Mouse (Mus musculus) heart, embryonic 12.5 days (tissue): ENCODE measurements at regions not wholly inside any gene's neighbourhood (a gene's known extent, or its start where the extent isn't known, plus 50 kb on each side); places are given as distances from the start of the nearest gene placed in this dataset.
"Not testable (repeated sequence)": the region's sequence is repeated elsewhere in the genome, so short reads cannot be mapped to it uniquely, and the experiment has no call there.

ENCODE experiments used
- ATAC-seq: fragments of 200-750 bp; cut with Nextera tagmentation; 2 replicates; pipeline ENCODE4 v1.8.0; 2017; ENCODE audit warnings: moderate TSS enrichment, moderate library complexity; ENCODE audit not compliant: insufficient number of reproducible peaks, low FRiP score
- H3K27ac ChIP-seq: fragments of 300-500 bp; sonication (generic); 2 replicates; pipeline ENCODE4 v1.5.1; 2016; ENCODE audit warnings: mild to moderate bottlenecking, moderate library complexity; ENCODE audit not compliant: poor library complexity, severe bottlenecking
- H3K27me3 ChIP-seq: fragments of 300-500 bp; sonication (generic); replicated peaks from 2 replicates; pipeline ENCODE4 v1.6.1; 2016; ENCODE audit warnings: mild to moderate bottlenecking, moderate library complexity
- H3K36me3 ChIP-seq: fragments of 300-500 bp; sonication (generic); 2 replicates; pipeline ENCODE4 v1.6.1; 2016; ENCODE audit warnings: mild to moderate bottlenecking, moderate library complexity
- H3K4me1 ChIP-seq: fragments of 300-500 bp; sonication (generic); replicated peaks from 2 replicates; pipeline ENCODE4 v1.6.1; 2016; ENCODE audit warnings: mild to moderate bottlenecking
- H3K4me2 ChIP-seq: fragments of 300-500 bp; sonication (generic); 2 replicates; pipeline ENCODE4 v1.6.1; 2016; ENCODE audit warnings: mild to moderate bottlenecking, moderate library complexity
- H3K4me3 ChIP-seq: fragments of 300-500 bp; sonication (generic); 2 replicates; pipeline ENCODE4 v1.5.1; 2016; ENCODE audit warnings: mild to moderate bottlenecking
- H3K9ac ChIP-seq: fragments of 300-500 bp; sonication (generic); 2 replicates; pipeline ENCODE4 v1.6.1; 2016; ENCODE audit warnings: mild to moderate bottlenecking, moderate library complexity
- H3K9me3 ChIP-seq: fragments of 300-500 bp; sonication (generic); replicated peaks from 2 replicates; pipeline ENCODE4 v1.6.1; 2016; ENCODE audit warnings: mild to moderate bottlenecking, moderate library complexity
- WGBS: fragments of 180-500 bp; shearing (Covaris S2); methylation state at CpG from one replicate; pipeline ENCODE4 v1.1.7; 2016; 5-methylcytosine and 5-hydroxymethylcytosine counted together

GRCm38 (mm10) chr8:57383746-57384320 is 63.0 kb downstream of the Hand2 start:
- H3K27ac ChIP-seq, result no peak overlapping the region
- no peaks in the 10 kb centered on the region for H3K27me3 ChIP-seq
- no peaks in the 10 kb centered on the region for H3K4me1 ChIP-seq
- H3K9me3 ChIP-seq, result no peaks in the 10 kb centered on the region
- H3K4me2 ChIP-seq, result no peak overlapping the region
- WGBS, result 67% methylated on average over 9 of the region's 9 CpGs
- ATAC-seq, result no peak
- H3K36me3 ChIP-seq, result no peaks in the 10 kb centered on the region
- no peak overlapping the region for H3K9ac ChIP-seq
- no peak overlapping the region for H3K4me3 ChIP-seq

- no peak overlapping the region for H3K9ac ChIP-seq
- H3K36me3 ChIP-seq, result no peaks in the 10 kb centered on the region
- no peak overlapping the region for H3K4me2 ChIP-seq
- no peaks in the 10 kb centered on the region for H3K4me1 ChIP-seq
- H3K27me3 ChIP-seq, result no peaks in the 10 kb centered on the region
- ATAC-seq, result no peak
- peaks cover 6% of the 10 kb centered on the region; the same call in 1 of the 2 replicates for H3K9me3 ChIP-seq
- H3K4me3 ChIP-seq, result no peak overlapping the region
- 82% methylated on average over 5 of the region's 5 CpGs for WGBS
- no peak overlapping the region for H3K27ac ChIP-seq
Measured at GRCm38 (mm10) chr8:57387627-57388026, 66.8 kb downstream of the Hand2 start.

GRCm38 (mm10) chr8:57388579-57388978 is 67.1 kb upstream of the Scrg1 start:
- Histone ChIP-seq H3K36me3 (no peaks in the 10 kb centered on the region), H3K27ac (no peak overlapping the region), H3K4me3 (no peak overlapping the region), H3K4me2 (no peak overlapping the region), H3K4me1 (no peaks in the 10 kb centered on the region), H3K27me3 (no peaks in the 10 kb centered on the region), H3K9ac (no peak overlapping the region), H3K9me3 (peaks cover 6% of the 10 kb centered on the region; the same call in 1 of the 2 replicates)
- WGBS, result 74% methylated on average over 4 of the region's 4 CpGs
- ATAC-seq, result no peak

GRCm38 (mm10) chr8:57397999-57398635 is 57.6 kb upstream of the Scrg1 start:
- ATAC-seq, result no peak
- peak overlapping the region; percentile 71 for H3K27ac ChIP-seq

GRCm38 (mm10) chr8:57400171-57400570 is 55.6 kb upstream of the Scrg1 start:
- H3K9me3 ChIP-seq, H3K27me3 ChIP-seq, H3K9ac ChIP-seq, H3K36me3 ChIP-seq, H3K4me3 ChIP-seq, H3K4me2 ChIP-seq, ATAC-seq: not testable (repeated sequence)
- H3K27ac ChIP-seq, result peak overlapping the region; percentile 95
- H3K4me1 ChIP-seq, result peaks cover 51% of the 10 kb centered on the region

More at GRCm38 (mm10) chr8:57397999-57398635, 57.6 kb upstream of the Scrg1 start:
- H3K36me3 ChIP-seq, result no peaks in the 10 kb centered on the region
- H3K4me1 ChIP-seq, result peaks cover 50% of the 10 kb centered on the region
- no peak overlapping the region for H3K4me3 ChIP-seq
- H3K27me3 ChIP-seq, result no peaks in the 10 kb centered on the region
- no peak overlapping the region for H3K9ac ChIP-seq
- no peaks in the 10 kb centered on the region for H3K9me3 ChIP-seq
- no peak overlapping the region for H3K4me2 ChIP-seq
- WGBS, result 40% methylated on average over 3 of the region's 3 CpGs

- Histone ChIP-seq H3K27ac (peak overlapping the region; percentile 95), H3K4me2 (peak overlapping the region; percentile 39), H3K4me3 (no peak overlapping the region), H3K9me3 (no peaks in the 10 kb centered on the region), H3K4me1 (peaks cover 51% of the 10 kb centered on the region), H3K9ac (no peak overlapping the region), H3K27me3 (no peaks in the 10 kb centered on the region), H3K36me3 (no peaks in the 10 kb centered on the region)
- ATAC-seq, result peak; percentile 69
- WGBS, result 30% methylated on average over 12 of the region's 12 CpGs
Measured at GRCm38 (mm10) chr8:57400776-57401631, 54.7 kb upstream of the Scrg1 start.

GRCm38 (mm10) chr8:57401661-57402060 is 54.1 kb upstream of the Scrg1 start:
- WGBS, result 22% methylated on average over 1 of the region's 1 CpGs
- no peak overlapping the region for H3K4me3 ChIP-seq
- H3K9ac ChIP-seq, result no peak overlapping the region
- H3K36me3 ChIP-seq, result no peaks in the 10 kb centered on the region
- peaks cover 51% of the 10 kb centered on the region for H3K4me1 ChIP-seq
- ATAC-seq, result no peak
- peak overlapping the region; percentile 39 for H3K4me2 ChIP-seq
- peak overlapping the region; percentile 95 for H3K27ac ChIP-seq
- H3K9me3 ChIP-seq, result no peaks in the 10 kb centered on the region
- no peaks in the 10 kb centered on the region for H3K27me3 ChIP-seq

GRCm38 (mm10) chr8:57402200-57402599 is 53.5 kb upstream of the Scrg1 start:
- no peak overlapping the region for H3K4me3 ChIP-seq
- peak overlapping the region; percentile 75 for H3K27ac ChIP-seq
- no peak overlapping the region for H3K4me2 ChIP-seq
- H3K4me1 ChIP-seq, result peaks cover 50% of the 10 kb centered on the region
- H3K9me3 ChIP-seq, result no peaks in the 10 kb centered on the region
- 0 out of 2 replicates have a peak overlapping the region, but pooled peaks have one; percentile 25 for H3K9ac ChIP-seq
- no peaks in the 10 kb centered on the region for H3K36me3 ChIP-seq
- H3K27me3 ChIP-seq, result no peaks in the 10 kb centered on the region
- ATAC-seq, result no peak
- 48% methylated on average over 5 of the region's 5 CpGs for WGBS

- peaks cover 39% of the 10 kb centered on the region for H3K4me1 ChIP-seq
- no peak for ATAC-seq
- H3K27ac ChIP-seq, result no peak overlapping the region
- H3K27me3 ChIP-seq, result no peaks in the 10 kb centered on the region
- no peak overlapping the region for H3K4me3 ChIP-seq
- WGBS, result 75% methylated on average over 11 of the region's 11 CpGs
- no peaks in the 10 kb centered on the region for H3K36me3 ChIP-seq
- no peak overlapping the region for H3K9ac ChIP-seq
- H3K4me2 ChIP-seq, result no peak overlapping the region
- no peaks in the 10 kb centered on the region for H3K9me3 ChIP-seq
Measured at GRCm38 (mm10) chr8:57403640-57404180, 52.0 kb upstream of the Scrg1 start.

GRCm38 (mm10) chr8:57405277-57405817 is 50.4 kb upstream of the Scrg1 start:
- peaks cover 32% of the 10 kb centered on the region for H3K4me1 ChIP-seq
- no peak overlapping the region for H3K4me3 ChIP-seq
- peaks cover 7% of the 10 kb centered on the region; the same call in 1 of the 2 replicates for H3K27me3 ChIP-seq
- H3K36me3 ChIP-seq, result no peaks in the 10 kb centered on the region
- no peak for ATAC-seq
- H3K27ac ChIP-seq, result no peak overlapping the region
- no peak overlapping the region for H3K9ac ChIP-seq
- no peaks in the 10 kb centered on the region for H3K9me3 ChIP-seq
- WGBS, result 65% methylated on average over 11 of the region's 11 CpGs
- no peak overlapping the region for H3K4me2 ChIP-seq
